Mouse (Mus musculus) T-cell, adult 2 months (primary cell): Measurements from ENCODE around the gene Atp6v1b1.
"Not testable (repeated sequence)": the region's sequence is repeated elsewhere in the genome, so short reads cannot be mapped to it uniquely, and the experiment has no call there.

Experiments used
- DNase-seq: peaks from one replicate; pipeline ENCODE4 v3.0.0; 2022; ENCODE audit warnings: low spot score

Gene Atp6v1b1

DNA sequence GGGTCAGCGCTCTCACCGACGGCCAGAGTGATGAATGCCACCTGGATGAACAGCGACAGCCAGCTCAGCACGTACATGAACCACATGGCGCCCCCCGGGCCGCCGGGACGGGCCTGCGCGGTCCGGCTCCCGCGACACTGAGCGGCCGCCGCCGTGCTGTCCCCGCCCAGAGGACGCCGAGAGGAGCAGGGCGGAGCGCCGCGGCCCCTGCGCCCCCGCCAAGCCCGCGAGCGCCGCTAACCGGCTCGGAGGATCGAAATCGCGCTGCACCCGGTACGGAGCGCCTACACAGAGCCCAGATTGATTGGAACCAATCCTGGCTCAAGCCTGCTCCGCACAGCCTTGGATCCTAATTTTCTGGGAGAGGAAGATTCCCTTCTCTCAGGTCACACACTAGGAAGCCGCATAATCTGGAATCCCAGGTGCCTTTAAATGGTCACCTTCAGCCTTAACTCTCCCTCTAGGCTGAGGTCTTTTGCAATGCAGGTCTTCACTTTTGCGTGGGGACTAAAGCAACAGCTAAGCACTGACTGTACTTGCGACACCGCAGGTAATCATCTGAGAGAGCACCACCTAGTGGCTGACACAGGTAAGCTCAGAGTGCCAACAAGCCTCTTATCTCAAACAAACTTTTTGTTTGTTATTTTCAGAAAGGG, 33.0 kb downstream of the Atp6v1b1 start, which contains the start of gene Tex261:
Gene Tex261, minus strand, starts transcription at position 176 of the 656 bp plus-strand sequence.
- DNase-seq = peak; percentile 88

DNA sequence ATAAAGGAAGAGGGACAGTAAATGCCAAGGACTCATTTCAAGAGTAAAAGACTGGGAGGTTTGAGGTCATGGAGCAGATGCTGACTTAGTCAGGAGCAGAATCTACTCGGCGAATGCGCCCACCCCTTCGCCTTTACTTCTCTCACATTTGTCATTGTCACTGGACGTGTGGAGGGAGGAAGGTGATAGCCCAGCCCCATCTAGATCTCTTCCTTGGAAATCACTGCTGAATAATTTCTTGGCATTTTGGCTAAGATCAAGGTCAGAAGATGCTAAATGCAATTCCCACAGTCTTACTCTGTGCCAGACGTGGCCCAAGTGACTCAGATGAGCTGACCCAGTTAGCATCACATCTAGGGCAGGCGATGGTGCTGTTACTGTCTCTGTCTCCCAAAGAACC, 35.5 kb downstream of the Atp6v1b1 start:
- no peak for DNase-seq

DNA sequence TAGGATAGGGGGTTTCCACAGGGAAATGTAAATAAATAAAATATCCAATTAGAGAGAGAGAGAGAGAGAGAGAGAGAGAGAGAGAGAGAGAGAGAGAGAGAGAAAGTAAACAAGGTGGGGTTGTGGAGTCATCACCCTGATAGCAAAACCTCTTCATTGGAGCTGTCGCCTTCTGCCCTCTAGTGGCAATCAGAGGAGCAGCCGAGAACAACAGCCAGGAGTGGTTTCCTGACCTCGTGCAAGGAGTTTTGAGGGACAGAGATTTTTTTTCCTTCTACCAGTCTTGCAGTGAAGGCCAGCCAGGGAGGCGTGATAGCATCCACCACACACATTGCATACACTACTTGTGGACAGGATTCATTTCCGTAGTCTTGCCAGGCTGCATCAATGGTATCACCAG, 36.2 kb downstream of the Atp6v1b1 start:
- peak; percentile 58 for DNase-seq

DNA sequence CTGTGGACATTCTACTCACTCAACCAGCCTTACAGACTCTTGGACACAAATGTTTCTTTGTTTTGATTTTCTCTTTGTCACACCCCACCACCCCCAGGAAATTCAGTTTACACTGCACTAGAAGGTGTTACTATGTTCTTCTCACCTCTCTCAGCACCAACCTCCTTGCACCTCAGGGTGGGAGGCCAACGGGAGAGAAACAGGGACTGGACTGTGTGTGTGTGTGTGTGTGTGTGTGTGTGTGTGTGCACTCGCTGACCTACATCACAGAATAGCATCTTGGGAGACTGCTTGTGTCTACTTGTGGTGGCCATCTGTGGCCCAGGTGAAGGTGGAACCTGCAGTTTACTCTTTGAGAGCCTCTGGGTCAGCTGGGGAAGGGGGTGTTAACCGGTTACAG, 43.6 kb downstream of the Atp6v1b1 start:
- DNase-seq = no peak

DNA sequence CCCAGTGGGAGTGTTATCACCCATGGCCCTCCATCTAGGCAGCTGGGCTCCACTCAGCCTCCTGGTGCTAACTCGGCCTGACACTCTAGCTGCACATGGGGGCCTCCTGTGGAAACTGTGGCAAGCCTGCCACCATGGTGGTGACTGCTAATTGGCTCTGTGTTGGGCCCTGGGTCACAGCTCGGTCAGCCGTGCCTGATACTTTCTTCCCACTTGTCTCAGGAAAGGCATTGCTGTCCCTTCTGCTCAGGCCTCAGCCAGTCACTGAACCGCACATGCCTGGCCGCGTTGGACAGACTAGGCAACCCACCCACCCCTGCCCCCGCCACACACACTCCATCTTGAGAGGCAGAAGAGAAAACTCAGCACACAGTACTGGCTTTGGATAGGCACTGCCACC, 45.8 kb downstream of the Atp6v1b1 start:
- DNase-seq = no peak

DNA sequence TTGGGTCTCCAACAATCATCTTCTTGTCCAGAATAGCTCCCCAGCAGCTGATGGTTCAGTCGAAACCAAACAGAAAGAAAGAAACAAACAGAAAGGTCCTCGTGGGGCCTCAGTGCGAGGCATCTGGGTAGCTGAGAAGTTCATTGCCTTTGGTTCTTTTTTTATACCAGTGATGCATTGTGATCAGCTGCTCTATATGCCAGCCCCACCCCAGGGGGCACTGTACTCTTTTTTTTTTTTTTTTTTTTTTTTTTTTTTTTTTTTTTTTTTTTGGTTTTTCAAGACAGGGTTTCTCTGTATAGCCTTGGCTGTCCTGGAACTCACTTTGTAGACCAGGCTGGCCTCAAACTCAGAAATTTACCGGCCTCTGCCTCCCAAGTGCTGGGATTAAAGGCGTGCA, 47.7 kb downstream of the Atp6v1b1 start:
- DNase-seq = not testable (repeated sequence)

DNA sequence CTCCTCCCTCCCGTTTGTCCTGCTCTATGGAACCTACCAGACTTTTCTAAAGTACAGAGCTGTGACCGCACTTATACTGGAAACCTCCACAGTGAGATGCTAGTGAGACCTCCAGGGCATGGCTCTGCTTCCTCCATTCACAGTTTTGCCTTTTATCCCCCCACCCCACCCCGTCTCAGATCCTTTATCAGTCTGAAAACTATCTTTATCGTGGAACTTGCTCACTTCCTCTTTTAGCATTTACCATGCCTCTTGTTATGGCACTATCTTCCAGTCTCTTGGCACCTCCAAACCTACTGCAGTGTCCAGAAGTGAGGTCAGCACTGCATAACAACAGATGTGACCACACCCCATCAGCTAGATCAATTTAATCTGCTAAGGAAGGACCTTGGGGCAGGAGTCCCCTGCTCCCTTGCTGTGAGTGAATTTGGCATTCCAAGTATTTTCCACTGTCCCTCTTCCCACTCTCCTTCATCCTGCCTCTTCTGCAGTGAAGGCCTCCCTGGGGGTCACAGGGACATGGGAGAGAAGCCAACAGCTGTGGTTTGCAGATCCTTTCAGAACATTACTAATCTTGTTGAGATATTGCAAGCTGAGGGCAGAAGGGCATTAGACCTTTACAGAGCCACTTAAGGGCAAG, 48.6 kb downstream of the Atp6v1b1 start:
- no peak for DNase-seq

DNA sequence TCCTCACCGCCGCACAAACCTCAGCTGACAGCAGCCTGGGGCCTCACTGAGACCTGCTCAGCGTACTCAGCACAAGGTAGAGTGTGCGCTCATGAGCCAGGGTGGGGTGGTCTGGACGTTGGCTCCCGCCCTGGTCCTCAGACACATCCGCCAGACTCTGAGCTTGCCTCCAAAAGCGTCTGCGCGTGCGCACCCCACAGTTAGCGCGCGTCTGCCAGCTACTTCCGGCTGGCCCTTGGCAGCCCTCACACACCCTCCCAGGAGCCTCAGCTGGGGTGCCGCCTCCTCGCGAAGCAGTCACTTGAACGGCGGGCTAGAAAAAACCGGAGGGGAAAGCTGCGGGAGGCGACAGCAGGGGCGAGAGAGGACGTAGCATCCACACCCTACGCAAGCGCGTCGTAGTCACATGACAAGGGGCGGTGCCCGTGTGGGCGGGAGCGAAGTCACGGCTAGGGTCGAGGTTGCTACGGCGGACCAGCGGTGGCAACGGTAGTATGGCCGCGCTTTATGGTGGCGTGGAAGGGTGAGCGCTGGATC, 52.0 kb downstream of the Atp6v1b1 start, which contains the start of gene Nagk:
Gene Nagk, plus strand, starts transcription at position 223 of the 537 bp plus-strand sequence.
- peak; percentile 98 for DNase-seq

DNA sequence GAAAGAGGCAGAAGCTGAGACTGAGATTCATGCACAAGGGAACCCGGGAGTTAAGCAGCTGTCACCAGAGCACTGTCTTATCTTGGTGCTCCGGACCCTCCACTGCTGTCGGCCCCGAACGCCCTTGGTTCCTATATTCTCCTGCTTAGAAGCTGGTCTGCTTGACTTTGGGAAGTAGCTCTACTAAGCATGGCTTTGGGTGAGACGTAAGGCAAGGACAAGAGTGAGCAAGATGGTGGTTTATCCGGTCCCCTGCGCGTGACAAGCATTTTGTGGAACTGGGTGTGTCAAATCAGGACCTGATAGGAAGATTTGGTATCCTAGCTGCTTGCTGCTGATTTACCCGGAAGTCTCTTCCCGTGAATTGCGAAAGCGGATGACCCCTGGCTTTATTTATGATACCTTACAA, 52.7 kb downstream of the Atp6v1b1 start:
- no peak for DNase-seq

DNA sequence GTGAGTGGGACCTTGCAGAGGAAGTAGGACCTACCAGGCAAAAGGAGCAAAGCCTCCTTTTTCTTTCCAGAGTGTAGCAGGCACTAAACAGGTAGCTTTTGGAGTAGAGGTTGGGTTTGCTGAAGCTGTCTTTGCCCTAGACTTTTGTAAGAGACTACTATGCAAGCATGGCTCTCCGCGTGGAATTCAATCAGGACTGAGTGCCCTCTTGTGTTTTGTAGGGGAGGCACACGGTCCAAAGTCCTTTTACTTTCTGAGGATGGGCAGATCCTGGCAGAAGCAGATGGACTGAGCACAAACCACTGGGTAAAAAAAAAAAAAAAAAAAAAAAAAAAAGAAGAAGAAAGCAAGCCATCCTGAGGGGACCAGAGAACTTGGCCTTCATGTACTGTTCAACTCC, 53.9 kb downstream of the Atp6v1b1 start:
- DNase-seq = no peak

DNA sequence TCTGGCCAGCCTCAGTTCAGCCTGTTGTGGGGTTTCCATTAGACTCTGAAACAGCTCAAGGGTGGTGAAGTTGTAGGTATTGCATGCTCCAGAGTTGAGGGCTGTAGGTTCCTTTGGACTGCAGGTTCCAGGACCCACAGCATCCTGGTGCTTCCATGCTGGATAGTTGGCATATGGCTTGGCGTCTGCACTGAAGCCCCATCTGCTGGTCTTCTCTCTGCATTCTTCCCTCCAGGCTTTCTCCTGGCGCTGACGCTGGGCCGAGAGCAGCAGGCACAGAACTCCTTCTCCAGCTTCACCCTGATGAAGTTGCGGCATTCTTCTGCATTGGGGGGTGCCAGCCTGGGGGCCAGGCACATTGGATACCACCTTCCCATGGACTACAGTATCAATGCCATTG, 59.2 kb downstream of the Atp6v1b1 start:
- no peak for DNase-seq

DNA sequence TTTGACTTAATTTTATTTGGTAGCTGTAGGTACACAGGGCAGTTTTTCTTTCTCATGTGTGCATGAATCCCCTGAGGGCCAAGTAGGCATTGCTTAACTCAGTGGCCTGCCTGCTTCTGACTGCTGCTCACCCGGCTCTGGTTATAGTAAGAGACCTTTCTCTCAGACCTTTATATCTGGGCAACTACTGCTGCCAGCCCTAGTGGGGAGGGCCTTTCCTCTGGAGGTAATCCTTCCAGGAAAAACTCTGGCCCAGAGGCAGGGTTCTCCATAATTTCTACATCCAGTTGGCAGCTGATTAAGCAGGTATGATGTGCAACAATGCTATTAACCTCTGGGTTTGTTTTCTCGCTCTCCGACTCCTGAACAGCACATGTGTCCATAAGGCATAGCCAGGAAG, 60.1 kb downstream of the Atp6v1b1 start:
- no peak for DNase-seq
